Mouse (Mus musculus) left cerebral cortex, postnatal 14 days (tissue): ENCODE results near the gene Olfr61. TPM values are rescaled to one million over a fixed set of nuclear protein-coding genes. Genes with fewer than 3 reads are reported as not detected.
"Not testable (repeated sequence)": the region's sequence is repeated elsewhere in the genome, so short reads cannot be mapped to it uniquely, and the experiment has no call there.

Experiments used
- DNase-seq, 2 experiments: peaks; one replicate each; pipeline ENCODE4 v3.0.0; 2021 to 2022; ENCODE audit warnings: low spot score in 2 of 2, mixed read lengths in 1 of 2
- intact Hi-C: fragments of 180-260 bp; cut with DNase I; formaldehyde crosslinking; loops from one replicate; pipeline ENCODE4 v1.15.1; 2025
- long read RNA-seq, 2 experiments: library from polyadenylated mRNA; stranded (forward); transcript quantifications; one replicate each; pipeline ENCODE4 v2.0.0; 2021
- total RNA-seq, 2 experiments: library from RNA; stranded (reverse); gene quantifications; 2 replicates each; pipeline ENCODE4 v1.2.3; 2021

Gene Olfr61
- total RNA-seq, result not detected
- long read RNA-seq, experiment 1, result 0 reads
- long read RNA-seq, experiment 2, result 0 reads

- DNase-seq, intact Hi-C loops: not testable (repeated sequence)
Observed at GRCm38 (mm10) chr7:140628670-140629069, at the start of gene Olfr61. Gene Olfr61 (plus strand): TSS chr7:140628970.

GRCm38 (mm10) chr7:140600969-140601368 lies 27.8 kb upstream of the Olfr61 start, which contains the start of gene Olfr46:
Gene Olfr46 (plus strand): TSS chr7:140601269.
- intact Hi-C loops, DNase-seq: not testable (repeated sequence)

- intact Hi-C loops, result no loop called here
- DNase-seq, result no peak
Observed at GRCm38 (mm10) chr7:140630559-140630958, 1.8 kb downstream of the Olfr61 start.

- intact Hi-C loops, result no loop called here
- no peak for DNase-seq
Observed at GRCm38 (mm10) chr7:140646152-140646551, 17.4 kb downstream of the Olfr61 start, which contains the start of gene Olfr53. Gene Olfr53 (plus strand): TSS chr7:140646452.

GRCm38 (mm10) chr7:140659630-140660029 lies 30.9 kb downstream of the Olfr61 start, which contains the start of gene Olfr539:
Gene Olfr539 (plus strand): TSS chr7:140659930.
- no peak for DNase-seq
- intact Hi-C loops, result no loop called here

- DNase-seq, intact Hi-C loops: not testable (repeated sequence)
Observed at GRCm38 (mm10) chr7:140670693-140671092, 41.9 kb downstream of the Olfr61 start.

- DNase-seq, result no peak
- intact Hi-C loops, result no loop called here
Observed at GRCm38 (mm10) chr7:140675863-140676262, 47.1 kb downstream of the Olfr61 start.

- DNase-seq, intact Hi-C loops: not testable (repeated sequence)
Observed at GRCm38 (mm10) chr7:140679591-140679990, 50.8 kb downstream of the Olfr61 start.

GRCm38 (mm10) chr7:140681651-140682050 lies 52.9 kb downstream of the Olfr61 start, which contains the start of gene Olfr45:
Gene Olfr45 (plus strand): TSS chr7:140681951.
- no peak for DNase-seq
- intact Hi-C loops, result no loop called here

Other genes with a start within 250 kb of the Olfr61 start
- not detected for gene Olfr531, start 226.1 kb upstream of the Olfr61 start, total RNA-seq
- gene Olfr532, start 207.3 kb upstream of the Olfr61 start, total RNA-seq, result not detected
- gene Olfr533, start 165.6 kb upstream of the Olfr61 start, total RNA-seq, result not detected
- gene Olfr535, start 144.8 kb upstream of the Olfr61 start, total RNA-seq, result not detected
- not detected for gene Olfr536, start 121.6 kb upstream of the Olfr61 start, total RNA-seq
- not detected for gene Olfr538, start 61.1 kb upstream of the Olfr61 start, total RNA-seq
- under 1 TPM in 1 of 2 experiments, not detected in 1; 0.04 TPM for gene Olfr46, start 27.7 kb upstream of the Olfr61 start, total RNA-seq
- not detected for gene Olfr53, start 17.5 kb downstream of the Olfr61 start, total RNA-seq
- gene Olfr539, start 31.0 kb downstream of the Olfr61 start, total RNA-seq, result under 1 TPM; 0.06 to 0.07 TPM
- not detected for gene Olfr45, start 53.0 kb downstream of the Olfr61 start, total RNA-seq
- gene Olfr541, start 68.3 kb downstream of the Olfr61 start, total RNA-seq, result not detected
- gene Cyp2e1, start 134.8 kb downstream of the Olfr61 start, total RNA-seq, result not detected
- gene Syce1, start 158.9 kb downstream of the Olfr61 start, total RNA-seq, result under 1 TPM; 0.24 to 0.38 TPM
- 10 to 100 TPM; 15.3 to 16.3 TPM for gene Zfp941, start 193.2 kb downstream of the Olfr61 start, total RNA-seq
- 1 to 10 TPM; 1.1 to 1.5 TPM for gene Urah, start 206.0 kb downstream of the Olfr61 start, total RNA-seq
- gene Scgb1c1, start 216.6 kb downstream of the Olfr61 start, total RNA-seq, result not detected
- not detected for gene Odf3, start 218.8 kb downstream of the Olfr61 start, total RNA-seq
- under 1 TPM; 0.93 to 0.99 TPM for gene Gm45785, start 227.4 kb downstream of the Olfr61 start, total RNA-seq
- 10 to 100 TPM; 77.1 to 81.7 TPM for gene Ric8a, start 228.0 kb downstream of the Olfr61 start, total RNA-seq
- 10 to 100 TPM; 25.4 to 27.2 TPM for gene Bet1l, start 228.6 kb downstream of the Olfr61 start, total RNA-seq